Comparison of ENCODE assay signal across 8 mouse cellular contexts in the genomic region with DNA sequence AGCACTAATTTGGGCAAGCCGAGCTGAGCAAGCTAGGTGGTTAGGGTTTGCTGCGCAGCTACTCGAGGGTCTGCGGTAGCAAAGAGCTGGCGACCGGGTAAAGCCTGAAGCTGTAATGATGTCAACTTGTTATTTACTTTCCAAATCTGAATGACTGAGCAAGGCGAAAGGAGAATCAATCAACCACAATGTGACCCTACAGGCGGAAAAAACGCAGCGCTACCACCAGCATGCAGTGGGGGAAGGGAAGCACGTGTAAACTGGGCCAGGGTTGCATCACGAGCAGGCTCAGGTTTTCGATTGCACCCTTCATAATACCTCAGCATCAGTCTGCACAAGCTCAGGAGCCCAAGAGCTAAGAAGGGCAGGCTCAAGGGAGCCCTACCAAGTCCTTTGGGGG. TPM values are rescaled to one million over a fixed set of nuclear protein-coding genes. Genes with fewer than 3 reads are reported as not detected.
DNase-seq lines count a peak whose midpoint lies in the region; ATAC-seq and TF ChIP-seq lines count a peak whose summit lies in the region.

No protein-coding gene starts in this region.

- H3K9ac ChIP-seq in heart, embryonic 14.5 days (ENCODE audit: low read length), result peak overlapping the region; percentile 38; the same call in 1 of the 2 replicates
- H3K9ac ChIP-seq in liver, embryonic 13.5 days, result peak overlapping the region; percentile 80; the same call in 1 of the 2 replicates
- H3K9ac ChIP-seq in stomach, embryonic 16.5 days (ENCODE audit: low read length), result no peak overlapping the region

- no peak for TF ChIP-seq CTCF in C2C12 (IDR thresholded peaks at IDR 0.05; ENCODE audit: control insufficient read depth, insufficient read depth, insufficient read length)

- 0 out of 2 replicates have a peak, but pooled peaks have one; percentile 38 for ATAC-seq in heart, embryonic 14.5 days (ENCODE audit: insufficient number of reproducible peaks, insufficient read depth, low FRiP score, low read depth)
- ATAC-seq in liver, embryonic 13.5 days (ENCODE audit: low read depth), result peak; percentile 21; the same call in 1 of the 2 replicates
- peak; percentile 51 for ATAC-seq in stomach, embryonic 16.5 days (ENCODE audit: insufficient read depth, low FRiP score)

- no peaks in the 10 kb centered on the region for H3K27me3 ChIP-seq in C2C12 (ENCODE audit: control insufficient read depth, insufficient read depth, insufficient read length)
- H3K27me3 ChIP-seq in heart, embryonic 14.5 days (ENCODE audit: control insufficient read depth, insufficient read depth, low read length), result no peaks in the 10 kb centered on the region
- no peaks in the 10 kb centered on the region for H3K27me3 ChIP-seq in liver, embryonic 13.5 days
- no peaks in the 10 kb centered on the region for H3K27me3 ChIP-seq in stomach, embryonic 16.5 days (ENCODE audit: control insufficient read depth, insufficient read depth, low read length)

- H3K36me3 ChIP-seq in C2C12 (ENCODE audit: control insufficient read depth, insufficient read depth), result no peaks in the 10 kb centered on the region
- no peaks in the 10 kb centered on the region for H3K36me3 ChIP-seq in heart, embryonic 14.5 days (ENCODE audit: control insufficient read depth, insufficient read depth, low read length)
- no peaks in the 10 kb centered on the region for H3K36me3 ChIP-seq in liver, embryonic 13.5 days
- no peaks in the 10 kb centered on the region for H3K36me3 ChIP-seq in stomach, embryonic 16.5 days (ENCODE audit: control insufficient read depth, insufficient read depth, low read length)

- peaks cover 26% of the 10 kb centered on the region for H3K79me3 ChIP-seq in C2C12 (ENCODE audit: low read depth)

- peak; percentile 82 for DNase-seq in brain, embryonic 18.5 days (ENCODE audit: low read depth, low spot score)
- DNase-seq in fibroblast of lung, adult 2 months (ENCODE audit: low read depth), result peak; percentile 87
- DNase-seq in kidney, postnatal 14 days, result peak; percentile 91
- peak; percentile 64 for DNase-seq in liver, embryonic 13.5 days
- peak; percentile 83 for DNase-seq in neural tube, embryonic 10.5 days (ENCODE audit: extremely low spot score, low spot score)

- H3ac ChIP-seq in C2C12 (ENCODE audit: control insufficient read depth, insufficient read length, low read depth), result no peak overlapping the region

- H3K4me2 ChIP-seq in heart, embryonic 14.5 days (ENCODE audit: low read length), result peak overlapping the region; percentile 66
- H3K4me2 ChIP-seq in liver, embryonic 13.5 days, result peak overlapping the region; percentile 75
- H3K4me2 ChIP-seq in stomach, embryonic 16.5 days (ENCODE audit: low read depth, low read length), result peak overlapping the region; percentile 50

- H3K27ac ChIP-seq in heart, embryonic 14.5 days (replicated peaks in 1 of 2; ENCODE audit: control insufficient read depth in 1 of 2, insufficient read depth in 1 of 2, low read depth in 2 of 2, low read length in 2 of 2), result peak overlapping the region; percentile 62 to 95
- peak overlapping the region; percentile 77 for H3K27ac ChIP-seq in liver, embryonic 13.5 days
- H3K27ac ChIP-seq in stomach, embryonic 16.5 days (ENCODE audit: low read length), result peak overlapping the region; percentile 96

- peaks cover 31% of the 10 kb centered on the region for H3K79me2 ChIP-seq in C2C12 (ENCODE audit: control insufficient read depth, insufficient read depth)

- peaks cover 3 to 8% of the 10 kb centered on the region in 2 experiments; a peak in 3 of 4 replicates for H3K4me1 ChIP-seq in heart, embryonic 14.5 days (ENCODE audit: control insufficient read depth in 2 of 2, insufficient read depth in 2 of 2, low read length in 2 of 2)
- peaks cover 26% of the 10 kb centered on the region for H3K4me1 ChIP-seq in liver, embryonic 13.5 days (replicated peaks)
- peaks cover 9% of the 10 kb centered on the region; the same call in 1 of the 2 replicates for H3K4me1 ChIP-seq in stomach, embryonic 16.5 days (ENCODE audit: control insufficient read depth, insufficient read depth, low read length)

- H3K9me3 ChIP-seq in heart, embryonic 14.5 days (ENCODE audit: control insufficient read depth, low read length), result 0 out of 2 replicates have a peak, but pooled peaks cover 2% of the 10 kb centered on the region
- H3K9me3 ChIP-seq in liver, embryonic 13.5 days (replicated peaks), result no peaks in the 10 kb centered on the region
- no peaks in the 10 kb centered on the region for H3K9me3 ChIP-seq in stomach, embryonic 16.5 days (replicated peaks; ENCODE audit: control insufficient read depth, low read length)

- peak overlapping the region; percentile 2 for H3K4me3 ChIP-seq in C2C12 (ENCODE audit: insufficient read depth, poor library complexity, severe bottlenecking)
- H3K4me3 ChIP-seq in heart, embryonic 14.5 days (ENCODE audit: control insufficient read depth in 1 of 2, insufficient read depth in 1 of 2, low read depth in 1 of 2, low read length in 2 of 2), result peak overlapping the region; percentile 14 to 29; a peak in 3 of 4 replicates
- peak overlapping the region; percentile 73 for H3K4me3 ChIP-seq in liver, embryonic 13.5 days (replicated peaks)
- H3K4me3 ChIP-seq in stomach, embryonic 16.5 days (replicated peaks; ENCODE audit: low read length), result peak overlapping the region; percentile 29

- WGBS in heart, embryonic 14.5 days, result 17% methylated on average over 13 of the region's 13 CpGs
- WGBS in liver, embryonic 13.5 days (ENCODE audit: insufficient replicate concordance), result 18% methylated on average over 13 of the region's 13 CpGs
- WGBS in stomach, embryonic 16.5 days, result 13% methylated on average over 13 of the region's 13 CpGs

TF ChIP-seq in C2C12, 6 proteins besides CTCF, POLR2A, EP300 and RAD21:
- TF ChIP-seq USF1 (IDR thresholded peaks at IDR 0.05; ENCODE audit: low read depth) (no peak), MAX (IDR thresholded peaks at IDR 0.05) (peak; percentile 98), FOSL1 (IDR thresholded peaks at IDR 0.05; ENCODE audit: insufficient read depth, low read length, poor library complexity, severe bottlenecking) (no peak), CEBPB (IDR thresholded peaks at IDR 0.05; ENCODE audit: low read depth) (peak; percentile 78)

RNA-seq across cellular contexts. Expression of a gene that starts 1.7 kb away (rescaled TPM):
- polyA plus RNA-seq in C2C12 (2012; fragmentation: generic; extraction: Trizol), result 33.9 TPM
- 62.7 and 64.4 TPM in 2 replicates for polyA plus RNA-seq in heart, embryonic 14.5 days (2014; fragmentation: Nextera tagmentation; extraction: Ambion mirVana)
- polyA plus RNA-seq in liver, embryonic 13.5 days (2015; fragmentation: Nextera tagmentation; extraction: Ambion mirVana), result 20.3 and 22.9 TPM in 2 replicates
- 56.8 and 60.7 TPM in 2 replicates for polyA plus RNA-seq in stomach, embryonic 16.5 days (2015; fragmentation: Nextera tagmentation; extraction: Ambion mirVana)

Comparison
In these comparisons a context has a peak if more than half of its experiments do, and no peak if none do; other contexts are left out.
1. Peak in every context shown above with its lines: DNase-seq, ATAC-seq, H3K4me3 ChIP-seq and H3K27ac ChIP-seq.
2. H3K4me3 ChIP-seq: peak in every context shown above with its lines; median percentile 73 in liver, embryonic 13.5 days; 29 in stomach, embryonic 16.5 days; 22 in heart, embryonic 14.5 days; 2 in C2C12.